8 mouse cellular contexts compared by ENCODE assay signal in the genomic region with DNA sequence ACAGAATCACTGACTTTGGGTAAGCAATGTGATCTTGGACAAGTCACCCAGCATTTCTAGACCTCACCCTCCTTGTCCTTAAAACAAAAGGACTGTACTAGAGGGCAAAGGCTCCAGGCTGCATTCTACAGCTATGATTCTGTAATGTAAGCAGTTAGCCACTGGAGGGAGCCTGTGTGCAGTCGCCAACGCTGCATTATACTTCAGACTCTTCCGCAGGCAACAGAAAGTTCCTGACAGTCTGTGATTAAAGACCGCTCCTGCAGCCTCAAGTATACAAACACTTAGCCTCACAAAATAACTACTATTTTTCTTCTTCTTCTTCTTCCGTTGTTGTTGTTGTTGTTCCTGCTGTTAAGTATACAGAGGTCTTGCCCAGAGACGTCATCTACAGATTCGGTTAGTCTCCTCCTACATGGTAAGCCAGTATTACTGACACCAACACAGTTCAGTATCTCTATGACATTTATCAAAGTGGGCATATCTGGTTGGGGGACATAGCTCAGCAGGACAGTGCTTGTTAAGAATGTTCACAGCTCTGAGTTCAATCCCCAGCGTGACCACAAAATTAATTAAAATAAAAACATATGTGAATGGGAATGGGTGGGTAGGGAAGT. TPM values are rescaled to one million over a fixed set of nuclear protein-coding genes. Genes with fewer than 3 reads are reported as not detected.
DNase-seq lines count a peak whose midpoint lies in the region; ATAC-seq and TF ChIP-seq lines count a peak whose summit lies in the region.

No protein-coding gene starts in this region.

- TF ChIP-seq CTCF in kidney, postnatal 0 days (IDR thresholded peaks at IDR 0.05; ENCODE audit: low read depth) = peak; percentile 90

- no peaks in the 10 kb centered on the region for H3K36me3 ChIP-seq in heart, embryonic 14.5 days (ENCODE audit: control insufficient read depth, insufficient read depth, low read length)
- H3K36me3 ChIP-seq in kidney, postnatal 0 days (ENCODE audit: insufficient read depth, low read length) = no peaks in the 10 kb centered on the region
- H3K36me3 ChIP-seq in lung, embryonic 16.5 days (ENCODE audit: control insufficient read depth, insufficient read depth, low read length) = no peaks in the 10 kb centered on the region

- no peak overlapping the region for H3K27ac ChIP-seq in heart, embryonic 14.5 days (replicated peaks in 1 of 2; ENCODE audit: control insufficient read depth in 1 of 2, insufficient read depth in 1 of 2, low read depth in 2 of 2, low read length in 2 of 2)
- H3K27ac ChIP-seq in kidney, postnatal 0 days = no peak overlapping the region
- no peak overlapping the region for H3K27ac ChIP-seq in lung, embryonic 16.5 days (ENCODE audit: low read length)

- H3K4me3 ChIP-seq in heart, embryonic 14.5 days (ENCODE audit: control insufficient read depth in 1 of 2, insufficient read depth in 1 of 2, low read depth in 1 of 2, low read length in 2 of 2) = peak overlapping the region in 1 of 2 experiments; percentile 30; a peak in 1 of 4 replicates
- H3K4me3 ChIP-seq in kidney, postnatal 0 days (replicated peaks; ENCODE audit: low read depth, low read length) = peak overlapping the region; percentile 17; the same call in 1 of the 2 replicates
- peak overlapping the region; percentile 40 for H3K4me3 ChIP-seq in lung, embryonic 16.5 days (ENCODE audit: low read length)

- ATAC-seq in heart, embryonic 14.5 days (ENCODE audit: insufficient number of reproducible peaks, insufficient read depth, low FRiP score, low read depth) = no peak
- peak; percentile 47; the same call in 1 of the 2 replicates for ATAC-seq in kidney, postnatal 0 days (replicated peaks; ENCODE audit: low FRiP score, low read depth)
- ATAC-seq in lung, embryonic 16.5 days (ENCODE audit: low read depth) = peak; percentile 61; the same call in 1 of the 2 replicates

- no peaks in the 10 kb centered on the region for H3K9me3 ChIP-seq in heart, embryonic 14.5 days (ENCODE audit: control insufficient read depth, low read length)
- no peaks in the 10 kb centered on the region for H3K9me3 ChIP-seq in kidney, postnatal 0 days (replicated peaks; ENCODE audit: low read length)
- no peaks in the 10 kb centered on the region for H3K9me3 ChIP-seq in lung, embryonic 16.5 days (ENCODE audit: control insufficient read depth, low read length)

- 16% methylated on average over 8 of the region's 8 CpGs for WGBS in heart, embryonic 14.5 days
- WGBS in kidney, postnatal 0 days = 15% methylated on average over 8 of the region's 8 CpGs
- 17% methylated on average over 8 of the region's 8 CpGs for WGBS in lung, embryonic 16.5 days

- no peaks in the 10 kb centered on the region for H3K4me1 ChIP-seq in heart, embryonic 14.5 days (ENCODE audit: control insufficient read depth in 2 of 2, insufficient read depth in 2 of 2, low read length in 2 of 2)
- no peaks in the 10 kb centered on the region for H3K4me1 ChIP-seq in kidney, postnatal 0 days (replicated peaks; ENCODE audit: insufficient read depth, low read length)
- H3K4me1 ChIP-seq in lung, embryonic 16.5 days (replicated peaks; ENCODE audit: control insufficient read depth, insufficient read depth, low read length) = no peaks in the 10 kb centered on the region; the same call in 1 of the 2 replicates

- no peaks in the 10 kb centered on the region; the same call in 1 of the 2 replicates for H3K27me3 ChIP-seq in heart, embryonic 14.5 days (ENCODE audit: control insufficient read depth, insufficient read depth, low read length)
- no peaks in the 10 kb centered on the region for H3K27me3 ChIP-seq in kidney, postnatal 0 days (ENCODE audit: insufficient read depth, low read length)
- H3K27me3 ChIP-seq in lung, embryonic 16.5 days (ENCODE audit: control insufficient read depth, insufficient read depth, low read depth, low read length) = no peaks in the 10 kb centered on the region

- peak; percentile 54 to 89 for DNase-seq in adrenal gland, adult (ENCODE audit: inconsistent age in 2 of 2, low spot score in 1 of 2)
- DNase-seq in adrenal gland, postnatal 4 days (ENCODE audit: low spot score in 2 of 2) = no peak
- DNase-seq in Muller cell, postnatal 12 days (ENCODE audit: inconsistent ontology term) = peak; percentile 64
- DNase-seq in embryo, embryonic 11.5 days (ENCODE audit: low read depth, low spot score) = peak; percentile 50
- DNase-seq in kidney, postnatal 0 days (ENCODE audit: low spot score) = peak; percentile 87
- peak; percentile 57 for DNase-seq in right cerebral cortex, postnatal 14 days

- H3K9ac ChIP-seq in heart, embryonic 14.5 days (ENCODE audit: low read length) = peak overlapping the region; percentile 28; the same call in 1 of the 2 replicates
- H3K9ac ChIP-seq in kidney, postnatal 0 days (ENCODE audit: low read depth, low read length) = no peak overlapping the region
- no peak overlapping the region for H3K9ac ChIP-seq in lung, embryonic 16.5 days (ENCODE audit: low read length)

- peak overlapping the region; percentile 66 for H3K4me2 ChIP-seq in heart, embryonic 14.5 days (ENCODE audit: low read length)
- peak overlapping the region; percentile 55 for H3K4me2 ChIP-seq in kidney, postnatal 0 days (ENCODE audit: low read length)
- peak overlapping the region; percentile 58 for H3K4me2 ChIP-seq in lung, embryonic 16.5 days (ENCODE audit: low read depth, low read length)

RNA-seq across cellular contexts. Expression of gene Chrna1, which starts 13.0 kb away (rescaled TPM):
- under 1 TPM; 0.56 to 0.87 TPM for total RNA-seq in adrenal gland, postnatal 4 days (2021)
- polyA plus RNA-seq in heart, embryonic 14.5 days (2014; fragmentation: Nextera tagmentation; extraction: Ambion mirVana) = 0.09 TPM in 1 of 2 replicates, not detected in the other
- 0.11 and 0.15 TPM in 2 replicates for polyA plus RNA-seq in kidney, postnatal 0 days (2015; fragmentation: Nextera tagmentation; extraction: Ambion mirVana)
- polyA plus RNA-seq in lung, embryonic 16.5 days (2015; fragmentation: Nextera tagmentation; extraction: Ambion mirVana) = 0.26 and 0.53 TPM in 2 replicates

RNA-seq across cellular contexts. Expression of gene Wipf1, which starts 37.6 kb away (rescaled TPM):
- 10 to 100 TPM; 20.4 to 22.1 TPM for total RNA-seq in adrenal gland, postnatal 4 days (2021)
- 7.0 and 7.6 TPM in 2 replicates for polyA plus RNA-seq in heart, embryonic 14.5 days (2014; fragmentation: Nextera tagmentation; extraction: Ambion mirVana)
- polyA plus RNA-seq in kidney, postnatal 0 days (2015; fragmentation: Nextera tagmentation; extraction: Ambion mirVana) = 7.6 and 8.0 TPM in 2 replicates
- polyA plus RNA-seq in lung, embryonic 16.5 days (2015; fragmentation: Nextera tagmentation; extraction: Ambion mirVana) = 9.4 and 12.6 TPM in 2 replicates

Comparison
In these comparisons a context has a peak if more than half of its experiments do, and no peak if none do; other contexts are left out.
1. DNase-seq: peak in adrenal gland, adult (2 of 2), Muller cell, postnatal 12 days (single experiment), embryo, embryonic 11.5 days (single experiment), kidney, postnatal 0 days (single experiment) and right cerebral cortex, postnatal 14 days (single experiment); none in adrenal gland, postnatal 4 days (0 of 2).
2. Peak in every context shown above with its lines, with median percentiles within 50 percentile points of each other: H3K4me2 ChIP-seq.